Mouse (Mus musculus) embryonic fibroblast, embryonic 13.5 days (primary cell): ENCODE measurements at regions not wholly inside any gene's neighbourhood (a gene's known extent, or its start where the extent isn't known, plus 50 kb on each side); places are given as distances from the start of the nearest gene placed in this dataset.

Source experiments
- H3K27ac ChIP-seq: 2 replicates; pipeline ENCODE4 v1.5.1; 2012; ENCODE audit warnings: low read length, control low read depth, inconsistent platforms; ENCODE audit not compliant: insufficient read depth
- H3K4me1 ChIP-seq: 2 replicates; pipeline ENCODE4 v1.6.1; 2011; ENCODE audit warnings: low read length; ENCODE audit not compliant: control insufficient read depth, insufficient read depth
- H3K4me3 ChIP-seq: 2 replicates; pipeline ENCODE4 v1.5.1; 2011; ENCODE audit warnings: mild to moderate bottlenecking, control low read depth, low read length; ENCODE audit not compliant: insufficient read depth
- CTCF ChIP-seq: IDR thresholded peaks from 2 replicates; pipeline ENCODE4 v1.5.1; 2011; ENCODE audit warnings: mild to moderate bottlenecking, control low read depth, low read length, moderate library complexity, borderline replicate concordance; ENCODE audit not compliant: insufficient read depth
- POLR2A ChIP-seq: IDR thresholded peaks from 2 replicates; pipeline ENCODE4 v1.6.1; 2011; ENCODE audit warnings: low read depth, mild to moderate bottlenecking, control low read depth, low read length, moderate library complexity

GRCm38 (mm10) chr4:26273754-26274153 lies 72.9 kb downstream of the Manea start:
- Histone ChIP-seq H3K4me3 (no peak overlapping the region), H3K27ac (no peak overlapping the region), H3K4me1 (peaks cover 3% of the 10 kb centered on the region)
- TF ChIP-seq POLR2A (no peak), CTCF (no peak)

GRCm38 (mm10) chr4:26259230-26260029 lies 87.3 kb downstream of the Manea start:
- Histone ChIP-seq H3K4me1 (0 out of 2 replicates have a peak, but pooled peaks cover 2% of the 10 kb centered on the region), H3K4me3 (no peak overlapping the region), H3K27ac (peak overlapping the region; percentile 92)
- TF ChIP-seq CTCF = no peak
- TF ChIP-seq POLR2A = no peak

DNA sequence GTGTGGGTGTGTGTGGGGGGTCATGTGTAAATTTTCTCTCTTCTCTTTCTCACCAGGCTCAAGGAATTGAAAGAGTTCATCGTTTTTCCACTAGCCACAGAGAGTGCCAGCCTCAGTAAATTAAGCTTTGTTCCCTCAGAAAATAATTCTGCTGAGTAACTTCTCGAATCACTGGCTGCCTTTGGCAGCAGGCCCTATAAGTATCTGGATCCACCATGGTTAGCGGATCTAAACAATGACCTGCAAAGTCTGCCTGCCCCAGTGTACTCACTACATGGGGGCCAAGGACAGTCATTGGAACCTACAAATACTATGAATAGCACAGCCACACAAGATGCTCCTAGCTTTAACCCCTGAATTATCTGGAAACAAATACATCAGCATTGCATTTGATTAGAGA lies 90.8 kb downstream of the Manea start:
- H3K4me1 ChIP-seq = 0 out of 2 replicates have a peak, but pooled peaks cover 2% of the 10 kb centered on the region
- no peak overlapping the region for H3K4me3 ChIP-seq
- no peak overlapping the region for H3K27ac ChIP-seq
- TF ChIP-seq POLR2A = no peak
- no peak for TF ChIP-seq CTCF

GRCm38 (mm10) chr4:26247925-26248856 lies 98.5 kb downstream of the Manea start:
- H3K4me3 ChIP-seq = no peak overlapping the region
- H3K27ac ChIP-seq = no peak overlapping the region
- no peaks in the 10 kb centered on the region for H3K4me1 ChIP-seq
- TF ChIP-seq CTCF = peak; percentile 74; the same call in 1 of the 2 replicates
- no peak for TF ChIP-seq POLR2A

DNA sequence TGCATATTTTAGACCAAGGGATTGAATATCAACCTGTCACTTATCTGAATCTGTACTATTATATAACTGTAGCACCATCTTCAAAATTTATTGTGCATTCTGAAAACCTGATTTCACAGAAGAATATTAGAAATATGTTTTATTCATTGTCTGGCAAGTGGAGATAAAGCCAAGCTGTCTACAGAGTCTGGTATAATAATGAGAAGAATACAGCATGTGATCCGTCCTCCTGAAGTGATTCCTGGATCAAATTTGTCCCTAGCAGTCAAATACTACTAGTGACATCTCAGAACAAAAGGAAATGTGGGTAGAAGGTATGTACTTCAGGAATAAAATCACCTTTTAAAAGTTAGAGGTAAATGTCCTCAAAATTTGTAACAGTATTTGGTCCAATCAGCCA lies 123.4 kb downstream of the Manea start:
- H3K4me1 ChIP-seq = no peaks in the 10 kb centered on the region
- no peak overlapping the region for H3K27ac ChIP-seq
- TF ChIP-seq CTCF (no peak), POLR2A (no peak)
- no peak overlapping the region for H3K4me3 ChIP-seq
